Mouse (Mus musculus) ES-E14 (cell line): Measurements from ENCODE around the gene Clybl.

Source experiments
- HCFC1 ChIP-seq: IDR thresholded peaks from 2 replicates; pipeline ENCODE4 v1.6.1; 2012; ENCODE audit warnings: low read length, inconsistent platforms, borderline replicate concordance; ENCODE audit not compliant: insufficient read depth
- MAFK ChIP-seq: IDR thresholded peaks from 2 replicates; pipeline ENCODE4 v1.6.1; 2014; ENCODE audit warnings: mild to moderate bottlenecking, low read depth, low read length, inconsistent platforms; ENCODE audit not compliant: insufficient read depth

GRCm38 (mm10) chr14:122427654-122428053 lies 246.2 kb downstream of the Clybl start:
- TF ChIP-seq MAFK, result no peak
- TF ChIP-seq HCFC1, result no peak
